Mouse (Mus musculus) central nervous system, embryonic 18 days (tissue): ENCODE measurements around the gene Olfr698. TPM values are rescaled to one million over a fixed set of nuclear protein-coding genes. Genes with fewer than 3 reads are reported as not detected.

Source experiments
- polyA plus RNA-seq: library from polyadenylated mRNA; depleted of rRNA; stranded (reverse); fragments of >200 nt; gene quantifications from 2 replicates; pipeline ENCODE4 v1.2.3, GENCODE M21; 2012; rRNA removed

The Olfr698 gene
- polyA plus RNA-seq: not detected in 2 replicates

DNA sequence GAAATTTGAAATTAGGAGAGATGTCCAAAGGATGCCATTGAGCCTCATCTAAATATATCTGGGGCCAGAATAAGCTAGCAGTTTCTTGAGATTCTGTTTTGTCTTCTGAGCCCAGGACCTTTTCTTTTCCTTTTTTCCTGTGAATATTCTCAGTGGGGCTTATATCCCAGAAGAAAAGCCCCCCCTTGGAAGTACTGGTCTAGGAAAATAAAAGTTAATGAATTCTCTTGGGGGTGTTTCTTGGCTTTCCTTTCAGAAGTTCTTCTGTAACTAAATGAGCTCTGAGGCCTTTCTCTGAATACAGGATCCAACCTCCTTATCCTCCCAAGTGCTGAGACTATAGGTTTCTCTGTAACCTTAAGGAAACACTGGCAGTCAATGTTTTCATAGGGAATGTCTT lies at the start of gene Olfr698:
Gene Olfr698 (minus strand): TSS at position 101 of the 400 bp plus-strand sequence.

DNA sequence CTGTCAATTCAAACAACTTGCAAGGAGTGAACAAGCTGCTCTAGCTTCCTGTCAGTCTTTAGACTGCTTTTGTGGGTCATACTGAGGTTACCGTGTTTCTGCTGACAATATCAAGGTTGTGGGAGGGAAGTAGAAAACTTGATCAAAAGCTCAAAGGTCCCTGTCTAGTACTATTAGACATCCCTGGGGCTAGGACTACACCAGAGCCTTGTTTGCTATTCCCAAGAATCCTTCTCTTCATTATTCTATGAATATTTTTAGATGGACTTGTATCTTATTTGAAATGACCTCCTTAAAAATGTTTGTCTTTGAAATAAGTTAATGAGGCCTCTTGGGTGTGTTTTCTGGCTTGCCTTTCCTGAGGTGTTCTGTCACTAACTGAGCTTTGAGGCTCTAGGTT lies 37.9 kb upstream of the Olfr698 start, which contains the start of gene Olfr699:
Gene Olfr699 (minus strand): TSS at position 101 of the 400 bp plus-strand sequence.

DNA sequence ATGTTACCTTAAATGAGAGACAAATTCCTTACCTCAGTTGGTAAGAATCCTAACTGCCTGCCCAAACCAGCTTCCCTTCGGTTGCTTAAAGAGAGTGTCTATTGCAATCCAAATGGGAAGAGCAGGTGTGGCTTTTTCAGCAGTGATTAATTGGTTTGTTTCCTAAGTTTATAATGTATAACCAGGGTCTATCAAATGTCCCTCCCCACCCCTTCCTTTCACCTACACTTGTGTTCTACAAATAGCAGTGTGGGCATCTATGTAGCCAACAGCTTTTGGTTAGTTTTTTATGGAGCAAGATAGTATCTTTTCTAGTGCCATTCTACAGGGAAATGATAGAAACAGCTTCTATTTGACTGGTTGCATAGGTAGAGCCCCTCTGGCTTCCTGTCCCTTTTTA lies 12.9 kb downstream of the Olfr698 start, which contains the start of gene Olfr697:
Gene Olfr697 (minus strand): TSS at position 101 of the 400 bp plus-strand sequence.

DNA sequence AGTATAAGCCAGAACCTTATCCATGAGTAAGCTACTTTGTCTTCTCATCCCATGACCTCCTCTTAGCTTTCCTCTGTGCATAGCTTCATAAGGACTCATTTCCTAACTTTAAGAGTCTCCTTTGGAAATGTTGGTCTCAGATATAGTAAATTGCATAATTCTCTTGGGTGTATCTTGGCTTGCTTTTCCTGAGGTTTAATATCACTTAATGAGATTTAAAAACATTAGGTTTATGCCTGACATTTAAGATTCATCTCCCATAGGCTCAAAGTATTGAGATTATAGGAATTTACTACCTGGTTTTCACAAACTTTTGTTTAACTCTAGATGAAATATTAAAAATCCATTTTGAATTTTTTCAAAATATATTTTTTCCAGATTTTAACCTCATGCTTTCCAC lies 38.9 kb downstream of the Olfr698 start, which contains the start of gene Olfr695:
Gene Olfr695 (minus strand): TSS at position 101 of the 400 bp plus-strand sequence.

Other genes starting within 250 kb of the Olfr698 start
- gene Olfr693, start 74.8 kb downstream of the Olfr698 start, polyA plus RNA-seq: not detected in 2 replicates
- gene Olfr694, start 63.6 kb downstream of the Olfr698 start, polyA plus RNA-seq: not detected in 2 replicates
- gene Olfr695, start 39.0 kb downstream of the Olfr698 start, polyA plus RNA-seq: not detected in 2 replicates
- not detected in 2 replicates for gene Olfr697, start 13.0 kb downstream of the Olfr698 start, polyA plus RNA-seq
- gene Olfr699, start 37.8 kb upstream of the Olfr698 start, polyA plus RNA-seq: not detected in 2 replicates
- gene Olfr700, start 53.4 kb upstream of the Olfr698 start, polyA plus RNA-seq: not detected in 2 replicates
- not detected in 2 replicates for gene Olfr701, start 58.7 kb upstream of the Olfr698 start, polyA plus RNA-seq
- not detected in 2 replicates for gene Olfr702, start 78.5 kb upstream of the Olfr698 start, polyA plus RNA-seq
- 0.05 TPM in 1 of 2 replicates, not detected in the other for gene Olfr703, start 88.0 kb upstream of the Olfr698 start, polyA plus RNA-seq
- gene Olfr704, start 107.8 kb upstream of the Olfr698 start, polyA plus RNA-seq: not detected in 2 replicates
- not detected in 2 replicates for gene Olfr705, start 121.5 kb upstream of the Olfr698 start, polyA plus RNA-seq
- gene Olfr706, start 132.8 kb upstream of the Olfr698 start, polyA plus RNA-seq: not detected in 2 replicates
- not detected in 2 replicates for gene Olfr707, start 145.8 kb upstream of the Olfr698 start, polyA plus RNA-seq
- gene Olfr1532-ps1, start 152.6 kb upstream of the Olfr698 start, polyA plus RNA-seq: not detected in 2 replicates
- gene Olfr709-ps1, start 176.8 kb upstream of the Olfr698 start, polyA plus RNA-seq: not detected in 2 replicates
- not detected in 2 replicates for gene Olfr710, start 192.9 kb upstream of the Olfr698 start, polyA plus RNA-seq
- not detected in 2 replicates for gene Olfr6, start 208.5 kb upstream of the Olfr698 start, polyA plus RNA-seq
- not detected in 2 replicates for gene Olfr711, start 220.1 kb upstream of the Olfr698 start, polyA plus RNA-seq